Mouse (Mus musculus): ENCODE measurements at regions not wholly inside any gene's neighbourhood (a gene's known extent, or its start where the extent isn't known, plus 50 kb on each side); places are given as distances from the start of the nearest gene placed in this dataset.

DNA sequence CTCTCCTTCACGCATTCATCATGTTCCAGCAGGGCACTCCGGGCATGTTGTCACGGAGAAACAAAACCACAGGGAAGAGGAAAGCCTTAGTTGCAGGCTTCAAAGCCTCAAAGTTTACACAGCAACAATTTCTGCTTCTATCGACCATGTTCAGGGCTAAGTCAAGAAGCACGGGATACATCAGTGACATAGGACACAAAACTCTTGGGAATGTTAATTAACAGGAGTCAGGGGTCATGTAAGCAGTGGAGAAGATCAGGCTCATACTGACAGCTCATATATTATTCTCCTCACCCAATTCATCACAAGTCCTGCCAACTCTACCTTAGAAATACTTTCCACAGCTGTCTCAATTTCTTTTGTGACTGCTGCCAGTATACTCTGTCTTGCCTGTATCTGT is 133.0 kb upstream of the Btbd3 start:
- 78% methylated on average over 5 of the region's 5 CpGs for WGBS
- H3K4me3 ChIP-seq = no peak overlapping the region
- no peak overlapping the region for H3K27ac ChIP-seq
- H3K27me3 ChIP-seq (ENCODE audit: poor library complexity, severe bottlenecking) = no peaks in the 10 kb centered on the region
- H3K9me3 ChIP-seq = peaks cover 2% of the 10 kb centered on the region
- no peaks in the 10 kb centered on the region for H3K36me3 ChIP-seq (replicated peaks)
- no peak for DNase-seq (ENCODE audit: extremely low spot score, low spot score)
- no peaks in the 10 kb centered on the region for H3K4me1 ChIP-seq

DNA sequence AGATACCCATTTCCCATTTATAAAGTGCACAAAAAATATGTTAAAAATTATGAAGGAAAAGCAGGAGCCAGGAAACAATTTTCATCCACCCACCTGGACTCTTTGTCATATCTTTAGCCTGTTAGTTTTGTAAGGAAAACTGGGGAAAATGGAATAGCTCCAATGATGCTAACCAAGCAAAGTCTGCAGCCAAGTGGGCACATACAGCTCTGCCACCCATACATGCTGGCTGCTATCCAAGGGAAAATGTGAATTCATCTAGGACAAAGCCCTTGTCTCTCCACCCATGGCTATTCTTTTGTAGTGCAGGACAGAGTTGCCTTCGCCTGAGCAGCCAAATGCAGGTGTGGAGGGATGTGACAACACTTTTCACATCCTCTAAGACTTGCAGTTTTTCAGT is 135.5 kb upstream of the Btbd3 start:
- no peaks in the 10 kb centered on the region for H3K4me1 ChIP-seq
- H3K4me3 ChIP-seq = no peak overlapping the region
- H3K36me3 ChIP-seq (replicated peaks) = no peaks in the 10 kb centered on the region
- H3K27ac ChIP-seq = no peak overlapping the region
- H3K9me3 ChIP-seq = peaks cover 8% of the 10 kb centered on the region
- no peaks in the 10 kb centered on the region for H3K27me3 ChIP-seq (ENCODE audit: poor library complexity, severe bottlenecking)
- no peak for DNase-seq (ENCODE audit: extremely low spot score, low spot score)
- 83% methylated on average over 1 of the region's 1 CpGs for WGBS

DNA sequence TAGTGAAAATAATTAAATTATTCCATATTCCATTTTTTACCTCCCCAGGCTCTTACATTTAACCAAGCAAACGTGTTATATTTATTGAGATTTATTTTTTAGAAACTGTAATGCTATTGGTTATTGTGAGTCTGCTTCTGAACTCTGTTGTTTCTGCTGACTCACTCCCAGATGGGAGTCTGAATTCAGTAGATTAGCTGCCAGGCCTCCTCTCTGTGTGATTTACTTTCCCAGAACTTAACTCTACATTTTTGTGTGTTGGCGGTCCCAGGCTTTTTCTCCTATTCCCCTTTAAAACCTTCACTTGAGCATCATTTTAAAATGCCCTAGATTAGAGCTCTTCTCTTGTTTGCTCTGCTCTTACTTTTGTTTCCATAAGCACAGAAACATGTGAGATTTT is 136.2 kb upstream of the Btbd3 start:
- 87% methylated on average over 2 of the region's 2 CpGs for WGBS

DNA sequence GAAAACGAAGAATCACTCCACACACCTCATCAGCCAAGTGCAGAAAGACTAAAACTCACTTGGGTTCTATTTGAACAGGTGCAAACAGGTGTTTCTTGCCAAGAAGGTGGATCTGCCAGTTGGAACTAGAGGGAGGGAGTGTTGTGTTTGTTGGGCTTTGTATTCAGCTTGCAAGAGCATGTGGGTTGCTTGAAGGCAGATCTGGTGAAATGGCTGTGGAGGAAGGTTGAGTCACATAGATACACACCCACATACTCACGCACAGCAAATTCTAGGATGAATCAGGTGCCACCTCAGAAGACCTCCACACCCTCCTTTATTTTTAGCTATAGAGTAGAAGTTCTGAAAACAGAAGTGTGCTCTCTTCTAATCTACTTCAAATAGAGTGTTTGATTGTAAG is 156.6 kb upstream of the Btbd3 start:
- Histone ChIP-seq H3K27ac (no peak overlapping the region), H3K4me1 (no peaks in the 10 kb centered on the region), H3K27me3 (ENCODE audit: poor library complexity, severe bottlenecking) (no peaks in the 10 kb centered on the region), H3K4me3 (no peak overlapping the region), H3K36me3 (replicated peaks) (no peaks in the 10 kb centered on the region), H3K9me3 (no peaks in the 10 kb centered on the region)
- no peak for DNase-seq (ENCODE audit: extremely low spot score, low spot score)
- 95% methylated on average over 2 of the region's 2 CpGs for WGBS

More for the DNA sequence above, 136.2 kb upstream of the Btbd3 start:
- H3K9me3 ChIP-seq = peaks cover 8% of the 10 kb centered on the region
- no peaks in the 10 kb centered on the region for H3K36me3 ChIP-seq (replicated peaks)
- H3K4me3 ChIP-seq = no peak overlapping the region
- no peak for DNase-seq (ENCODE audit: extremely low spot score, low spot score)
- H3K27me3 ChIP-seq (ENCODE audit: poor library complexity, severe bottlenecking) = no peaks in the 10 kb centered on the region
- H3K27ac ChIP-seq = no peak overlapping the region
- H3K4me1 ChIP-seq = no peaks in the 10 kb centered on the region

DNA sequence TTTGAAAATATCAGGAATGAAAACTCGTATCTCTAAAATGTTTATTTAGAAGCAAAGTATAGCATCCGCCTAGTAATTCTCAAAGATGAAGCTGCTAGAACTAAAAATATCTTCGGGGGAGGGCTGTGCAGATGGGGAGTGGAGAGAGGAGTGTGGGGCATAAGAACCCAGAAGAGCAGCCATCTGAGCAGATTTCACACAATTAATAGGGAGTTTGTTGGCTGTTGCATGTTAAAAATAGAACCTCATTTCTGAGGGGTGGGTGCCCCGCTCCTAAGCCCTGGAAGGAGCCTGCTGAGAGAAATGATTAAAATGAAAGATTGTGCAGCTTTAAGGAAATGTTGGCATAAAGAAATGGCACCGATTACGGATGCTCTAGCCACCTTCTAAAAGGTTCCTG is 171.0 kb upstream of the Btbd3 start:
- H3K36me3 ChIP-seq (replicated peaks) = no peaks in the 10 kb centered on the region
- no peaks in the 10 kb centered on the region for H3K27me3 ChIP-seq (ENCODE audit: poor library complexity, severe bottlenecking)
- H3K27ac ChIP-seq = no peak overlapping the region
- H3K4me3 ChIP-seq = no peak overlapping the region
- H3K4me1 ChIP-seq = no peaks in the 10 kb centered on the region
- WGBS = 89% methylated on average over 6 of the region's 6 CpGs
- no peak for DNase-seq (ENCODE audit: extremely low spot score, low spot score)
- H3K9me3 ChIP-seq = no peaks in the 10 kb centered on the region

DNA sequence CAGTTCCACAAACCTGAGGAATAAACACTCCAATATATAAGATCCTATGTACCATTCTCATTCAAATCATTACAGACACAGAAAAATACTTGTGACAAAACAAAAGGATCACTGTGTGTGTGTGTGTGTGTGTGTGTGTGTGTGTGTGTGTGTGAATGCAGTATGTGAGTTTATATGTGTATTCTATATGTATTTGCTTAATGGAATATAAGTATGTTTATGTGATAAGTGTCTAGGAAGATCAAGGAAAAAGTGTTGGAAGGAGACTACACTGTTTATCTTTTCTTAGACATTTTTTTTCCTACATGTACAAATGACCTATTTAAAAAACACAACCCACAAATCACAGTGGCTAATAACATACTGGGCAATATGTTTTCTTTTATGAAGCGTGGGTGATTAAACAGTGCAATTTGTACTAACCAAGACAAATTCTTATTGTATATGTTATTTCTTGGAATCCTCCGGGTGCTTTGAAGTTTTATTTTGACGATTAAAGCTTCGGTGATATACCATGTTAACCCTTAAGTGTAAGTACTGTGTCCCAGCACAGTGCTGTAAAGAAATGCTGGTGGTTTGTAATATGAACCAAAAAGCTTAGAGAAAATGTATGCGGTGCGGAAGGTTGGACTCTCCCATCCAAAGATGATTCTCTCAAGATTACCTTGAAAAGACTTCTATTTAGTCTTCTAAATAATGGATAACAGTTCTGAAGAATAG is 171.6 kb upstream of the Btbd3 start:
- H3K4me3 ChIP-seq = no peak overlapping the region
- H3K27me3 ChIP-seq (ENCODE audit: poor library complexity, severe bottlenecking) = no peaks in the 10 kb centered on the region
- 97% methylated on average over 6 of the region's 6 CpGs for WGBS
- no peaks in the 10 kb centered on the region for H3K4me1 ChIP-seq
- no peak overlapping the region for H3K27ac ChIP-seq
- no peak for DNase-seq (ENCODE audit: extremely low spot score, low spot score)
- no peaks in the 10 kb centered on the region for H3K9me3 ChIP-seq
- no peaks in the 10 kb centered on the region for H3K36me3 ChIP-seq (replicated peaks)

DNA sequence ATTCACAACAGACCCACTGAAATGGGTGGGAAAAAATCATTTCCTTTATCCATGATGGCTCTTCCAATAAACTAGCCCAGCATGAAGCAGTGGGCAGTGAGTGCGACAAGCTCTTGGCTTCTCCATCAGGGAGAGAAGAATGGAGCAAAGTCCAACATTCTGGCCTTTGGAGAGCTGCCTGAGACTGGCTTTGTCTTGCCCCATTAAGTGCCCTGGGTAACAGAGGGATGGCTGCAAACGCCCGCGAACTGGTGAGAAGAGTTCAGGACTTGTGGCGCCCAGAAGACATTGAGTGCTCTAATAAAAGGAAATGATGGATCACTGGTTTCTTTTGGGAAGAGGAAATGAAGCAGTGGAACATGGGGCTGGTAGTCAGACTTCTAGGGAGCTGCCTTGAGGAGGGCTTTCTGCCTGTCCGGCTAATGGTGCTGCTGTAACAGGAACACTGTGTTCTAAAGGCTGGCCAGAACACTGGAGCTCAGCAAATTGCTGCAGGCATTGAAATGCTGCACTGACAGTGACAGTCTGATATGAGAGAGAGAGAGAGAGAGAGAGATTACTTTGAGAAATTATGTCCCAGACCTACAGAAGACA is 182.2 kb upstream of the Btbd3 start:
- H3K36me3 ChIP-seq (replicated peaks) = no peaks in the 10 kb centered on the region
- DNase-seq (ENCODE audit: extremely low spot score, low spot score) = no peak
- H3K27ac ChIP-seq = no peak overlapping the region
- no peaks in the 10 kb centered on the region for H3K27me3 ChIP-seq (ENCODE audit: poor library complexity, severe bottlenecking)
- no peaks in the 10 kb centered on the region for H3K9me3 ChIP-seq
- H3K4me3 ChIP-seq = no peak overlapping the region
- WGBS = 89% methylated on average over 6 of the region's 6 CpGs
- H3K4me1 ChIP-seq = no peaks in the 10 kb centered on the region

DNA sequence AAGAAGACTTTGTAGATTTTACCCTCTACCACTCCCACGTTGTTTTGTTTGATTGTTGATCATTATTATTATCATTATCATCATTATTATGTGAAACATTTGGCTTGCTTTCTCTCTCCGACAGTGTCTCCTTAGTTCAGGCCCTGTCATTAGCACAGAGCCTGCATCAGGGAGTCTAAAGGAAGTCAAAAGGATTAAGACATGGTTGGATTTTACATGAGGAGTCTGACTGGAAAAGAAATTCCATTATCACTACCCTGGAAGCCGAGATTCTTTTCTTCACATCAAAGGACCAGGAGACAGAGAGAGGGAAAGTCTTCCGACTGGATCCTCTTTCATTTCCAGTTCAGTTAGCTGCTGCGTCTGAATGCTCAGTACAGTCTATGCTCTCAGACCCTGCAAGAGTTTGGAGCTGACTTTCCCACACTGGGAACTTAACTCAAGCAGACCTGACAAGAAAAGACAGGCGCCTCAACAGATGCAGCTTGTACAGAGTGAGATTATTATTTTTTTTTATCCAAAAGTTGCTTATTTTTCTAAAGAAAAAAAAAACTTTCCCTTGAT is 184.1 kb upstream of the Btbd3 start:
- H3K27me3 ChIP-seq (ENCODE audit: poor library complexity, severe bottlenecking) = no peaks in the 10 kb centered on the region
- WGBS = 45% methylated on average over 6 of the region's 6 CpGs
- no peak overlapping the region for H3K27ac ChIP-seq
- no peak for DNase-seq (ENCODE audit: extremely low spot score, low spot score)
- H3K36me3 ChIP-seq (replicated peaks) = no peaks in the 10 kb centered on the region
- H3K4me1 ChIP-seq = no peaks in the 10 kb centered on the region
- no peak overlapping the region for H3K4me3 ChIP-seq
- H3K9me3 ChIP-seq = no peaks in the 10 kb centered on the region

DNA sequence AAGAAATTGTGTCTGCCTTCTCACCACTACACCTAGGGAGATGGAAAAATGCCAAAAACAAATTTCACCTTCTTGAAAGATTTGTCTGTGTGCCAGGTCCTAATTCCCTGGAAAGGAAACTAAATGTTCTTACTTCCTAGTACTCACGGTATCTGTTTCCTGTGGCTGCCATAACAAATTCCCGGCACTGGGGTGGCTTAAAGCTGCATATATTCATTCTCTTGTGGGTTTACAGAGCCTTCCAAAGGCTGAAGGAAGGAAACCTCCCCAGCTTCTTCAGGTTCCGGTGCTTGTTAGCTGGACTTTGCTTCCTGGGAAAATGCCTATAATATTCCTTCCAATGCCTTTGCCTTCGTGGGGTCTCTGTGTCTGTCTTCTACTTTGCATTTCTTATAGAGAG is 203.3 kb upstream of the Btbd3 start:
- WGBS = 91% methylated on average over 4 of the region's 4 CpGs
- no peaks in the 10 kb centered on the region for H3K36me3 ChIP-seq (replicated peaks)
- no peaks in the 10 kb centered on the region for H3K9me3 ChIP-seq
- no peak overlapping the region for H3K27ac ChIP-seq
- H3K27me3 ChIP-seq (ENCODE audit: poor library complexity, severe bottlenecking) = no peaks in the 10 kb centered on the region
- DNase-seq (ENCODE audit: extremely low spot score, low spot score) = no peak
- no peaks in the 10 kb centered on the region for H3K4me1 ChIP-seq
- no peak overlapping the region for H3K4me3 ChIP-seq

DNA sequence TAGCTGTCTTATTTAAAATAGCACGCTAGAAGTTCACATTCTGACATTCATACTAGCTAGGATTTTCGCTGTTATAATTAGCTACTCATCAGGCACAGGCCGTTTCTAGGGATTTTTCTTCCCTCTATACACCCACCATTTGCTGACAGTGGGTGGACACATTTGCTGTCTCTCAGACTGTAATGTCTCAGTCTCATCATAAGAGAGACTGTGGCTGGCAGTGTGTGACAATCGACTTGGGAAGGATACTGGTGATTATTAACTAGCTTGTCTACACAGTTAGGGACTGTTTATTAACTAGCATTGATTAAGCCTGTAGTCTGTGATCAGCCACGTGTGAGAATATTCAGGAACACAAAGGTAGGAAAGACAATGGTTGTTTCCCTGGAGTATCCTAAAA is 208.0 kb upstream of the Btbd3 start:
- H3K27me3 ChIP-seq (ENCODE audit: poor library complexity, severe bottlenecking) = no peaks in the 10 kb centered on the region
- no peaks in the 10 kb centered on the region for H3K4me1 ChIP-seq
- WGBS = 84% methylated on average over 5 of the region's 5 CpGs
- H3K4me3 ChIP-seq = no peak overlapping the region
- no peak overlapping the region for H3K27ac ChIP-seq
- no peaks in the 10 kb centered on the region for H3K36me3 ChIP-seq (replicated peaks)
- no peaks in the 10 kb centered on the region for H3K9me3 ChIP-seq
- no peak for DNase-seq (ENCODE audit: extremely low spot score, low spot score)

DNA sequence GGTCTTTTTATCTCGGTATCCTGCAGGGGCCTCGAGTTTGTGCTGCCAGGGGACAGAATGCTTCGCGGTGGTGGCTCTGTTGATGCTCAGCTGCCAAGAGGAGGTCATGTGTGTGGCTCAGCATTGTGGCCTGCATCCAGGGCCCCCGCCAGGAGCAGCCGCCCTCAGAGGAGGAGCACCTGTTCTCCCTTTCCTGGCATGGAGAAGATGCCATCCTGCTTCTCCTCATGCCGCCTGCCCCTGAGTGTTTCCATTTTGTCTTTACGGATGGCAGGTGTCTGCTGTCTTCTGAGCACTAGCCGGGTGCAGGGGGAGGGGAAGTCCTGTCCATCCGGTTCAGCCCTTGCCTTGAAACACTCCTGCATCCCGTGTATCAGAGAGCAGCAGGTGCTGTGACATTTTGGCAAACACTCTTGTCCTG is 208.6 kb upstream of the Btbd3 start:
- no peak overlapping the region for H3K27ac ChIP-seq
- DNase-seq (ENCODE audit: extremely low spot score, low spot score) = no peak
- no peaks in the 10 kb centered on the region for H3K27me3 ChIP-seq (ENCODE audit: poor library complexity, severe bottlenecking)
- WGBS = 70% methylated on average over 11 of the region's 11 CpGs
- H3K36me3 ChIP-seq (replicated peaks) = no peaks in the 10 kb centered on the region
- H3K4me3 ChIP-seq = no peak overlapping the region
- no peaks in the 10 kb centered on the region for H3K4me1 ChIP-seq
- no peaks in the 10 kb centered on the region for H3K9me3 ChIP-seq

DNA sequence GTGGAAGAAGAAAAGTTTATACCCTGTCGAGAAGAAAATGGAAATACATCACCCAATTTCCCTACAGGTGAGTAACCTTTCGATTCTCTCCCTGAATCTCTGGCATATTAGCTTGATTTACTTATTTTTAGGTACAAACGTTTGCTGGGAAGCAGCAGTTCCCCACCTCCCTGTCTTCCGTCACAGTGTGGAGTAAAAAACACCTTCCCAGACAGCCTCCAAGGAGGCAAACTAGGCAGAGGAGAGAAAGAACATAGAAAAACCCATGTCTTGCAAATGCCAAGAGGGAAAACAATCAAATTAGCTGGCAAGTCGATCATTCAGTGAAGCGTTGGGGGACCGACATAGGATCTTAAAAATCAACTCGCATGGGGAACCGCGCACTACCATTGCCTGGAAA is 209.0 kb upstream of the Btbd3 start:
- 84% methylated on average over 10 of the region's 10 CpGs for WGBS
- no peaks in the 10 kb centered on the region for H3K4me1 ChIP-seq
- H3K27ac ChIP-seq = no peak overlapping the region
- H3K36me3 ChIP-seq (replicated peaks) = no peaks in the 10 kb centered on the region
- H3K9me3 ChIP-seq = no peaks in the 10 kb centered on the region
- H3K27me3 ChIP-seq (ENCODE audit: poor library complexity, severe bottlenecking) = no peaks in the 10 kb centered on the region
- H3K4me3 ChIP-seq = no peak overlapping the region
- DNase-seq (ENCODE audit: extremely low spot score, low spot score) = no peak

DNA sequence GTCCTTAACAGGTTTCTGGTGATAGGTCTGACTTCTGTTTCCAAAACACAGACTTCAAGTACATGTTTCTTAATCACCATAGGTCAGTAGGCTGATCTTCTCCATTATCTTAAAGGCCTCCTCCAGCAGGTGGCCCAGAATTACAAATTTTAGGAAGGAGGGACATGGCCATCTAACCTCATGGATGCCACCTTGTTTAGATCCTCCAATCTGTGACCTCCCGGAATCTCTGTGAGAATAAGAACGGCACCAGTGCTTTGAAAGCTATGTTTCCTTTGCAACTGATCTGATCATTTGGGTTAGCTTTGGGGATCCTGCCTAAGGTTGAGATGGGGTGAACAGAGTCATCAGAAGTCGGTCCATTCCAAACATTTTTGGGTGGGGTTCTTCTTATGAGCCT is 209.4 kb upstream of the Btbd3 start:
- DNase-seq (ENCODE audit: extremely low spot score, low spot score) = no peak
- no peak overlapping the region for H3K4me3 ChIP-seq
- WGBS = 93% methylated on average over 3 of the region's 3 CpGs
- no peaks in the 10 kb centered on the region for H3K4me1 ChIP-seq
- H3K27ac ChIP-seq = no peak overlapping the region
- no peaks in the 10 kb centered on the region for H3K36me3 ChIP-seq (replicated peaks)
- H3K9me3 ChIP-seq = no peaks in the 10 kb centered on the region
- H3K27me3 ChIP-seq (ENCODE audit: poor library complexity, severe bottlenecking) = no peaks in the 10 kb centered on the region
